Mouse (Mus musculus) liver, postnatal 0 days (tissue): Measurements from ENCODE around the gene Vamp5.
A peak's percentile ranks its signal among the peaks of the same experiment; 100 is the strongest.

ENCODE experiments used
- CTCF ChIP-seq: sonication (generic); IDR thresholded peaks from 2 replicates; pipeline ENCODE4 v1.5.1; 2016; ENCODE audit warnings: antibody characterized with exemption, low read depth
- EP300 ChIP-seq: IDR thresholded peaks from 2 replicates; pipeline ENCODE4 v1.6.1; 2016; ENCODE audit warnings: antibody characterized with exemption, low read depth, mild to moderate bottlenecking

GRCm38 (mm10) chr6:72323786-72324508 is 56.3 kb downstream of the Vamp5 start:
- TF ChIP-seq CTCF, result no peak
- peak; percentile 37; the same call in 1 of the 2 replicates for TF ChIP-seq EP300
